9 mouse cellular contexts compared by ENCODE assay signal in the genomic region with DNA sequence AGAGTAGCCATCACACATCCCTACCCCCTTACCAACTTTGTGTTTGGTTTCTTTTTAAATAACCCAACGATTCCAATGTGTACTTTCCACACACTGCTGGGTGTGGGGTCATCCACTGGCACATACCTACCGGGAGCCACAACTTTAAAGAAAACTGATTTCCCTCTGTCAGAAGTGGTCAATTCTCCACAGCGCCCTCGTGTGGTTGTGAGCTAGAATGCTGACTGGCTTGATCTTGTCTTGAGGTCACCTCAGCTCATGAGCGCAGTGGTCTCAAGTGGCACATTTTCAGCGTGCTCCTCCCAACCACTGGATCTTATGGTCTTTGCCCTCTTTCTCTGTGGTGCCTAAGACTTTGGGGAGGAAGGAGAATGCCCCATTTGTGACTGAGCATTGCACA. TPM values are rescaled to one million over a fixed set of nuclear protein-coding genes. Genes with fewer than 3 reads are reported as not detected.
DNase-seq lines count a peak whose midpoint lies in the region; ATAC-seq lines count a peak whose summit lies in the region.
"Had no signal": no experiment of that assay in that cellular context is flagged by ENCODE, and none has a peak within 500 bp of the region (broad histone marks: within the 10 kb centered on the region; RNA-seq: fewer than 3 reads in every experiment).

No protein-coding gene starts in this region.

- H3K9ac ChIP-seq in midbrain, embryonic 11.5 days (ENCODE audit: low read length): no peak overlapping the region
- H3K9ac ChIP-seq in midbrain, embryonic 13.5 days (replicated peaks): no peak overlapping the region

- DNase-seq in gastrocnemius, adult 18-20 months (ENCODE audit: low spot score): peak; percentile 4
- no peak for DNase-seq in gastrocnemius, adult 8-10 months (ENCODE audit: low spot score in 2 of 2)
- DNase-seq in midbrain, embryonic 11.5 days (ENCODE audit: low spot score, missing footprints): peak; percentile 93
- peak; percentile 27 to 37 for DNase-seq in adrenal gland, postnatal 36 days
- DNase-seq in embryonic facial prominence, embryonic 10.5 days (ENCODE audit: low spot score): peak; percentile 60
- DNase-seq in lung, postnatal 14 days: peak; percentile 12
- DNase-seq in testis, postnatal 14 days (ENCODE audit: low spot score): peak; percentile 20

- WGBS in midbrain, embryonic 11.5 days: 30% methylated on average over 6 of the region's 6 CpGs
- 22% methylated on average over 6 of the region's 6 CpGs for WGBS in midbrain, embryonic 13.5 days
- 21% methylated on average over 6 of the region's 6 CpGs for WGBS in embryonic facial prominence, embryonic 10.5 days

- no peaks in the 10 kb centered on the region for H3K27me3 ChIP-seq in midbrain, embryonic 11.5 days (ENCODE audit: control insufficient read depth, insufficient read depth, low read length)
- no peaks in the 10 kb centered on the region for H3K27me3 ChIP-seq in midbrain, embryonic 13.5 days
- no peaks in the 10 kb centered on the region for H3K27me3 ChIP-seq in embryonic facial prominence, embryonic 10.5 days (replicated peaks; ENCODE audit: low read depth, poor library complexity, severe bottlenecking)

- no peaks in the 10 kb centered on the region for H3K36me3 ChIP-seq in midbrain, embryonic 11.5 days (ENCODE audit: control insufficient read depth, insufficient read depth, low read length)
- no peaks in the 10 kb centered on the region for H3K36me3 ChIP-seq in midbrain, embryonic 13.5 days
- no peaks in the 10 kb centered on the region for H3K36me3 ChIP-seq in embryonic facial prominence, embryonic 10.5 days (replicated peaks)

- ATAC-seq in midbrain, embryonic 11.5 days (ENCODE audit: low FRiP score): no peak
- no peak for ATAC-seq in midbrain, embryonic 13.5 days

- H3K4me3 ChIP-seq in midbrain, embryonic 11.5 days (ENCODE audit: low read depth, low read length): no peak overlapping the region
- no peak overlapping the region for H3K4me3 ChIP-seq in midbrain, embryonic 13.5 days (replicated peaks)
- no peak overlapping the region for H3K4me3 ChIP-seq in embryonic facial prominence, embryonic 10.5 days

- no peaks in the 10 kb centered on the region for H3K4me1 ChIP-seq in midbrain, embryonic 11.5 days (ENCODE audit: control insufficient read depth, insufficient read depth, low read length)
- no peaks in the 10 kb centered on the region for H3K4me1 ChIP-seq in midbrain, embryonic 13.5 days (replicated peaks)
- H3K4me1 ChIP-seq in embryonic facial prominence, embryonic 10.5 days: no peaks in the 10 kb centered on the region

- no peak overlapping the region for H3K27ac ChIP-seq in midbrain, embryonic 11.5 days (ENCODE audit: low read depth, low read length)
- H3K27ac ChIP-seq in midbrain, embryonic 13.5 days: no peak overlapping the region
- no peak overlapping the region for H3K27ac ChIP-seq in embryonic facial prominence, embryonic 10.5 days (replicated peaks)

- no peaks in the 10 kb centered on the region for H3K9me3 ChIP-seq in midbrain, embryonic 11.5 days (ENCODE audit: control insufficient read depth, low read length)
- H3K9me3 ChIP-seq in midbrain, embryonic 13.5 days: no peaks in the 10 kb centered on the region
- H3K9me3 ChIP-seq in embryonic facial prominence, embryonic 10.5 days: no peaks in the 10 kb centered on the region

- no peak overlapping the region for H3K4me2 ChIP-seq in midbrain, embryonic 11.5 days
- no peak overlapping the region for H3K4me2 ChIP-seq in midbrain, embryonic 13.5 days (replicated peaks)

RNA-seq across cellular contexts. Expression of a gene that starts 2.2 kb away (rescaled TPM):
- total RNA-seq in gastrocnemius, adult 18-20 months (2021): not detected
- total RNA-seq in gastrocnemius, adult 8-10 months (2022): not detected
- 0.22 and 0.31 TPM in 2 replicates for polyA plus RNA-seq in midbrain, embryonic 11.5 days (2014; fragmentation: Nextera tagmentation; extraction: Ambion mirVana)
- polyA plus RNA-seq in midbrain, embryonic 13.5 days (2015; fragmentation: Nextera tagmentation; extraction: Ambion mirVana): 0.43 TPM in 1 of 2 replicates, not detected in the other
- not detected for total RNA-seq in adrenal gland, postnatal 36 days (2021)
- 0.15 TPM in 1 of 2 replicates, not detected in the other for polyA plus RNA-seq in embryonic facial prominence, embryonic 10.5 days (2016; fragmentation: Nextera tagmentation; extraction: Ambion mirVana)
- total RNA-seq: left cerebral cortex, postnatal 36 days had no signal

RNA-seq across cellular contexts. Expression of a gene that starts 38.8 kb away (rescaled TPM):
- total RNA-seq in gastrocnemius, adult 18-20 months (2021): under 1 TPM; 0.17 to 0.25 TPM
- under 1 TPM in 3 of 4 experiments, not detected in 1; 0.16 to 0.36 (median 0.19) TPM for total RNA-seq in gastrocnemius, adult 8-10 months (2022)
- 24.7 and 26.9 TPM in 2 replicates for polyA plus RNA-seq in midbrain, embryonic 11.5 days (2014; fragmentation: Nextera tagmentation; extraction: Ambion mirVana)
- polyA plus RNA-seq in midbrain, embryonic 13.5 days (2015; fragmentation: Nextera tagmentation; extraction: Ambion mirVana): 45.9 and 46.6 TPM in 2 replicates
- total RNA-seq in adrenal gland, postnatal 36 days (2021): 1 to 10 TPM; 1.3 to 1.5 TPM
- polyA plus RNA-seq in embryonic facial prominence, embryonic 10.5 days (2016; fragmentation: Nextera tagmentation; extraction: Ambion mirVana): 8.2 and 9.0 TPM in 2 replicates

RNA-seq across cellular contexts. Expression of a gene that starts 48.6 kb away (rescaled TPM):
- 10 to 100 TPM; 74.6 to 82.2 TPM for total RNA-seq in gastrocnemius, adult 18-20 months (2021)
- 10 to 100 TPM; 61.7 to 82.6 (median 76.8) TPM for total RNA-seq in gastrocnemius, adult 8-10 months (2022)
- polyA plus RNA-seq in midbrain, embryonic 11.5 days (2014; fragmentation: Nextera tagmentation; extraction: Ambion mirVana): 161 and 174 TPM in 2 replicates
- polyA plus RNA-seq in midbrain, embryonic 13.5 days (2015; fragmentation: Nextera tagmentation; extraction: Ambion mirVana): 158 and 171 TPM in 2 replicates
- total RNA-seq in adrenal gland, postnatal 36 days (2021): 100 to 1,000 TPM in 1 of 2 experiments, 10 to 100 TPM in 1; 97.9 to 103 TPM
- polyA plus RNA-seq in embryonic facial prominence, embryonic 10.5 days (2016; fragmentation: Nextera tagmentation; extraction: Ambion mirVana): 153 and 165 TPM in 2 replicates

Comparison
In these comparisons a context has a peak if more than half of its experiments do, and no peak if none do; other contexts are left out.
1. DNase-seq: peak in gastrocnemius, adult 18-20 months (single experiment), midbrain, embryonic 11.5 days (single experiment), adrenal gland, postnatal 36 days (2 of 2), embryonic facial prominence, embryonic 10.5 days (single experiment), lung, postnatal 14 days (single experiment) and testis, postnatal 14 days (single experiment); none in gastrocnemius, adult 8-10 months (0 of 2).